Mouse (Mus musculus) WW6 (cell line): Measurements from ENCODE around the gene Cd248.

Source experiments
- DNase-seq: peaks from one replicate; pipeline ENCODE4 v3.0.0-alpha.2; 2013; ENCODE audit warnings: low read depth, low spot score

The Cd248 gene

GRCm38 (mm10) chr19:5106731-5107191, 38.9 kb downstream of the Cd248 start, which contains the start of gene Rab1b:
Gene Rab1b (minus strand): TSS chr19:5107072.
- DNase-seq, result peak; percentile 97

- no peak for DNase-seq
Measured at GRCm38 (mm10) chr19:5107556-5108270, 39.8 kb downstream of the Cd248 start.

- DNase-seq, result no peak
Measured at GRCm38 (mm10) chr19:5108271-5108575, 40.3 kb downstream of the Cd248 start.

- no peak for DNase-seq
Measured at GRCm38 (mm10) chr19:5108702-5109101, 40.8 kb downstream of the Cd248 start.

- no peak for DNase-seq
Measured at GRCm38 (mm10) chr19:5109659-5110453, 42.0 kb downstream of the Cd248 start.

GRCm38 (mm10) chr19:5113783-5114182, 45.9 kb downstream of the Cd248 start:
- DNase-seq, result no peak

GRCm38 (mm10) chr19:5117494-5118383, 49.9 kb downstream of the Cd248 start:
- peak; percentile 81 for DNase-seq

- DNase-seq, result no peak
Measured at GRCm38 (mm10) chr19:5118384-5118698, 50.5 kb downstream of the Cd248 start, which contains the start of gene Klc2. Gene Klc2 (minus strand): TSS chr19:5118560.
